Comparison of ENCODE assay signal across 8 mouse cellular contexts in genomic region chr8:46211611-46212071, GRCm38 (mm10). TPM values are rescaled to one million over a fixed set of nuclear protein-coding genes. Genes with fewer than 3 reads are reported as not detected.
DNase-seq lines count a peak whose midpoint lies in the region; ATAC-seq and TF ChIP-seq lines count a peak whose summit lies in the region.

No protein-coding gene starts in this region.

- TF ChIP-seq EP300 in heart, adult 2 months (IDR thresholded peaks at IDR 0.05; ENCODE audit: insufficient read depth, low read depth, low read length) = no peak
- TF ChIP-seq EP300 in heart, postnatal 0 days (IDR thresholded peaks at IDR 0.05; ENCODE audit: low read depth) = no peak

- peak overlapping the region; percentile 78 for H3K27ac ChIP-seq in heart, adult 2 months
- peak overlapping the region; percentile 99 for H3K27ac ChIP-seq in heart, postnatal 0 days (ENCODE audit: low read depth)

- no peaks in the 10 kb centered on the region for H3K27me3 ChIP-seq in heart, adult 2 months (ENCODE audit: control insufficient read depth, insufficient read depth, low read length)
- H3K27me3 ChIP-seq in heart, postnatal 0 days (ENCODE audit: control insufficient read depth, insufficient read depth, low read length) = no peaks in the 10 kb centered on the region

- H3K79me2 ChIP-seq in heart, adult 2 months (replicated peaks; ENCODE audit: control insufficient read depth, insufficient read depth, low read length) = 0 out of 2 replicates have a peak, but pooled peaks cover 1% of the 10 kb centered on the region

- H3K9ac ChIP-seq in heart, adult 2 months (ENCODE audit: low read depth, low read length) = peak overlapping the region; percentile 39
- H3K9ac ChIP-seq in heart, postnatal 0 days (replicated peaks; ENCODE audit: low read depth, low read length) = peak overlapping the region; percentile 58

- intact Hi-C loops in heart, adult 2 months (cut with DNase I) = no loop called here
- intact Hi-C loops in left cerebral cortex, postnatal 36 days (cut with DNase I) = no loop called here

- no peak for ATAC-seq in heart, postnatal 0 days (ENCODE audit: insufficient read depth, low read depth)

- TF ChIP-seq CTCF in heart, adult 2 months (IDR thresholded peaks at IDR 0.05) = no peak
- no peak for TF ChIP-seq CTCF in heart, postnatal 0 days (IDR thresholded peaks at IDR 0.05; ENCODE audit: low read depth)

- H3K36me3 ChIP-seq in heart, adult 2 months (ENCODE audit: control insufficient read depth, insufficient read depth, low read length) = peaks cover 23% of the 10 kb centered on the region
- peaks cover 32% of the 10 kb centered on the region for H3K36me3 ChIP-seq in heart, postnatal 0 days (replicated peaks; ENCODE audit: control insufficient read depth, insufficient read depth, low read length)

- no peaks in the 10 kb centered on the region for H3K9me3 ChIP-seq in heart, postnatal 0 days (replicated peaks; ENCODE audit: control insufficient read depth, low read length)

- TF ChIP-seq POLR2A in heart, adult 2 months (IDR thresholded peaks at IDR 0.05; ENCODE audit: insufficient read depth, low read depth, low read length) = no peak

- peak overlapping the region; percentile 67 for H3K4me2 ChIP-seq in heart, postnatal 0 days (ENCODE audit: low read depth, low read length)

- peaks cover 6% of the 10 kb centered on the region for H3K4me1 ChIP-seq in heart, adult 2 months (ENCODE audit: control insufficient read depth, insufficient read depth, low read length)
- peaks cover 26% of the 10 kb centered on the region for H3K4me1 ChIP-seq in heart, postnatal 0 days (ENCODE audit: control insufficient read depth, insufficient read depth)

- peak in 1 of 2 experiments; percentile 25 for DNase-seq in heart, adult 2 months
- no peak for DNase-seq in heart, adult 9 months (ENCODE audit: low spot score in 2 of 2)
- peak; percentile 49 for DNase-seq in ES-CJ7 (ENCODE audit: low read depth, low spot score)
- peak; percentile 67 for DNase-seq in cerebellum, adult 9-11 months
- DNase-seq in heart, postnatal 0 days (ENCODE audit: low spot score) = no peak
- peak; percentile 35 to 56 for DNase-seq in left cerebral cortex, postnatal 36 days (ENCODE audit: low spot score in 2 of 2)
- DNase-seq in retina, embryonic 14.5 days (ENCODE audit: low spot score) = peak; percentile 22
- DNase-seq in thymus, postnatal 10 days (ENCODE audit: low spot score in 2 of 2) = no peak

- WGBS in heart, adult 2 months = 15% methylated on average over 13 of the region's 13 CpGs
- 5% methylated on average over 13 of the region's 13 CpGs for WGBS in heart, postnatal 0 days

- H3K4me3 ChIP-seq in heart, adult 2 months = peak overlapping the region; percentile 50
- peak overlapping the region; percentile 77 for H3K4me3 ChIP-seq in heart, postnatal 0 days (ENCODE audit: low read depth, low read length)

RNA-seq across cellular contexts. Expression of gene Slc25a4, which starts 0.6 kb away (rescaled TPM):
- 1,000 to 10,000 TPM; 4,382 to 5,412 TPM for total RNA-seq in heart, adult 2 months (2021)
- 4,929 and 5,477 TPM in 2 replicates for polyA plus RNA-seq in heart, adult 2 months (2012; rRNA removed)
- 6,222 and 7,450 TPM in 2 replicates for total RNA-seq in heart, postnatal 0 days (2014; rRNA removed; ENCODE audit: low replicate concordance)
- polyA plus RNA-seq in heart, postnatal 0 days (2015; fragmentation: Nextera tagmentation; extraction: Ambion mirVana) = 6,522 and 6,528 TPM in 2 replicates
- total RNA-seq in left cerebral cortex, postnatal 36 days (2021) = 100 to 1,000 TPM; 526 to 616 TPM

RNA-seq across cellular contexts. Expression of gene Snx25, which starts 59.7 kb away (rescaled TPM):
- total RNA-seq in heart, adult 2 months (2021) = 1 to 10 TPM; 7.1 to 8.8 TPM
- polyA plus RNA-seq in heart, adult 2 months (2012; rRNA removed) = 3.2 and 5.7 TPM in 2 replicates
- 14.7 and 28.0 TPM in 2 replicates for total RNA-seq in heart, postnatal 0 days (2014; rRNA removed; ENCODE audit: low replicate concordance)
- polyA plus RNA-seq in heart, postnatal 0 days (2015; fragmentation: Nextera tagmentation; extraction: Ambion mirVana) = 2.4 and 4.0 TPM in 2 replicates
- 10 to 100 TPM; 42.1 to 43.0 TPM for total RNA-seq in left cerebral cortex, postnatal 36 days (2021)

Comparison
In these comparisons a context has a peak if more than half of its experiments do, and no peak if none do; other contexts are left out.
1. DNase-seq: peak in ES-CJ7 (single experiment), cerebellum, adult 9-11 months (single experiment), left cerebral cortex, postnatal 36 days (2 of 2) and retina, embryonic 14.5 days (single experiment); none in heart, adult 9 months (0 of 2), heart, postnatal 0 days (single experiment) and thymus, postnatal 10 days (0 of 2).
2. RNA of gene Slc25a4, which starts 0.6 kb away (total RNA-seq): 6,222 to 7,450 TPM in heart, postnatal 0 days and 4,382 to 5,412 TPM in heart, adult 2 months; 526 to 616 TPM in left cerebral cortex, postnatal 36 days; every median in the first group is over 4 times any median in the second.